12 mouse cellular contexts compared by ENCODE assay signal in genomic region chr17:30177435-30177834, GRCm38 (mm10).
DNase-seq lines count a peak whose midpoint lies in the region; ATAC-seq and TF ChIP-seq lines count a peak whose summit lies in the region.
"Had no signal": no experiment of that assay in that cellular context is flagged by ENCODE, and none has a peak within 500 bp of the region (broad histone marks: within the 10 kb centered on the region; RNA-seq: fewer than 3 reads in every experiment).

No protein-coding gene starts in this region.

- H3K9me3 ChIP-seq in forebrain, embryonic 14.5 days (replicated peaks; ENCODE audit: control insufficient read depth, low read length): no peaks in the 10 kb centered on the region
- H3K9me3 ChIP-seq in forebrain, embryonic 10.5 days: no peaks in the 10 kb centered on the region
- H3K9me3 ChIP-seq: embryonic facial prominence, embryonic 13.5 days; liver, embryonic 15.5 days; megakaryocyte, embryonic 14.5 days had no signal

- no peaks in the 10 kb centered on the region for H3K27me3 ChIP-seq in forebrain, embryonic 14.5 days (replicated peaks; ENCODE audit: control insufficient read depth, insufficient read depth, low read length)
- H3K27me3 ChIP-seq in forebrain, embryonic 10.5 days (ENCODE audit: poor library complexity, severe bottlenecking): no peaks in the 10 kb centered on the region
- H3K27me3 ChIP-seq: embryonic facial prominence, embryonic 13.5 days; liver, embryonic 15.5 days; megakaryocyte, embryonic 14.5 days had no signal

- 59% methylated on average over 4 of the region's 4 CpGs for WGBS in forebrain, embryonic 14.5 days
- WGBS in forebrain, embryonic 10.5 days: 96% methylated on average over 4 of the region's 4 CpGs
- WGBS in lung, adult 2 months: 74% methylated on average over 4 of the region's 4 CpGs

- peak; percentile 32 for DNase-seq in forebrain, embryonic 14.5 days (ENCODE audit: low spot score)
- no peak for DNase-seq in forebrain, embryonic 10.5 days (ENCODE audit: extremely low spot score, low spot score)
- DNase-seq in lung, postnatal 10 days: peak; percentile 38
- no peak for DNase-seq in lung, adult 2 months
- peak; percentile 89 for DNase-seq in cerebellum, adult 11-12 months
- peak; percentile 73 for DNase-seq in kidney, postnatal 10 days
- no peak for DNase-seq in urinary bladder, postnatal 36 days (ENCODE audit: low spot score in 2 of 2)
- DNase-seq in ovary, postnatal 10 days (ENCODE audit: low spot score): no peak
- DNase-seq: thymus, postnatal 25 days had no signal

- H3K4me1 ChIP-seq in forebrain, embryonic 14.5 days (ENCODE audit: control insufficient read depth, insufficient read depth, low read length): peaks cover 14% of the 10 kb centered on the region; the same call in 1 of the 2 replicates
- H3K4me1 ChIP-seq in forebrain, embryonic 10.5 days: no peaks in the 10 kb centered on the region
- H3K4me1 ChIP-seq in lung, adult 2 months (ENCODE audit: control insufficient read depth, insufficient read depth, low read length): no peaks in the 10 kb centered on the region
- H3K4me1 ChIP-seq: embryonic facial prominence, embryonic 13.5 days; liver, embryonic 15.5 days had no signal

- TF ChIP-seq CTCF in lung, adult 2 months (IDR thresholded peaks at IDR 0.05; ENCODE audit: insufficient read depth, low read length): no peak

- TF ChIP-seq POLR2A in lung, adult 2 months (IDR thresholded peaks at IDR 0.05; ENCODE audit: borderline replicate concordance, extremely low read depth, low read depth, low read length): no peak

- H3K4me2 ChIP-seq in forebrain, embryonic 14.5 days (ENCODE audit: low read length): no peak overlapping the region
- H3K4me2 ChIP-seq: embryonic facial prominence, embryonic 13.5 days; liver, embryonic 15.5 days had no signal

- H3K36me3 ChIP-seq in forebrain, embryonic 14.5 days (ENCODE audit: control insufficient read depth, insufficient read depth, low read length): no peaks in the 10 kb centered on the region
- peaks cover 14% of the 10 kb centered on the region for H3K36me3 ChIP-seq in forebrain, embryonic 10.5 days (replicated peaks)
- H3K36me3 ChIP-seq: liver, embryonic 15.5 days had no signal

- no peak overlapping the region for H3K27ac ChIP-seq in forebrain, embryonic 14.5 days (ENCODE audit: low read depth, low read length)
- no peak overlapping the region for H3K27ac ChIP-seq in forebrain, embryonic 10.5 days
- H3K27ac ChIP-seq: embryonic facial prominence, embryonic 13.5 days; liver, embryonic 15.5 days had no signal

- no peak overlapping the region for H3K4me3 ChIP-seq in forebrain, embryonic 14.5 days (ENCODE audit: low read depth, low read length)
- no peak overlapping the region for H3K4me3 ChIP-seq in forebrain, embryonic 10.5 days
- no peak overlapping the region for H3K4me3 ChIP-seq in lung, adult 2 months (replicated peaks; ENCODE audit: extremely low read depth, low read depth, low read length)
- H3K4me3 ChIP-seq: embryonic facial prominence, embryonic 13.5 days; liver, embryonic 15.5 days; megakaryocyte, embryonic 14.5 days had no signal

- no peak for ATAC-seq in forebrain, embryonic 14.5 days

- H3K9ac ChIP-seq in forebrain, embryonic 14.5 days (ENCODE audit: low read length): no peak overlapping the region
- H3K9ac ChIP-seq: embryonic facial prominence, embryonic 13.5 days; liver, embryonic 15.5 days had no signal

Comparison
In these comparisons a context has a peak if more than half of its experiments do, and no peak if none do; other contexts are left out.
1. DNase-seq: peak in forebrain, embryonic 14.5 days (single experiment), lung, postnatal 10 days (single experiment), cerebellum, adult 11-12 months (single experiment) and kidney, postnatal 10 days (single experiment); none in forebrain, embryonic 10.5 days (single experiment), lung, adult 2 months (single experiment), urinary bladder, postnatal 36 days (0 of 2) and ovary, postnatal 10 days (single experiment).